Mouse (Mus musculus) C2C12 (cell line): ENCODE results near the gene Pusl1.

ENCODE experiments used
- CTCF ChIP-seq: IDR thresholded peaks from one replicate; pipeline ENCODE4 v1.5.1; 2011; ENCODE audit not compliant: control insufficient read depth, insufficient read depth, insufficient read length
- FOSL1 ChIP-seq: IDR thresholded peaks from one replicate; pipeline ENCODE4 v1.8.0; 2011; ENCODE audit warnings: mild to moderate bottlenecking, low read length; ENCODE audit not compliant: poor library complexity, insufficient read depth, severe bottlenecking
- MAX ChIP-seq: IDR thresholded peaks from one replicate; pipeline ENCODE4 v1.6.1; 2011; ENCODE audit warnings: mild to moderate bottlenecking, control low read depth
- MYOD1 ChIP-seq: IDR thresholded peaks from one replicate; pipeline ENCODE4 v1.6.1; 2011; ENCODE audit warnings: low read depth; ENCODE audit not compliant: control insufficient read depth, insufficient read length
- MYOG ChIP-seq: IDR thresholded peaks from one replicate; pipeline ENCODE4 v1.6.1; 2011; ENCODE audit not compliant: control insufficient read depth, insufficient read length; ENCODE audit errors: extremely low read depth
- USF1 ChIP-seq: IDR thresholded peaks from one replicate; pipeline ENCODE4 v1.6.1; 2011; ENCODE audit warnings: low read depth, mild to moderate bottlenecking, control low read depth, moderate library complexity

DNA sequence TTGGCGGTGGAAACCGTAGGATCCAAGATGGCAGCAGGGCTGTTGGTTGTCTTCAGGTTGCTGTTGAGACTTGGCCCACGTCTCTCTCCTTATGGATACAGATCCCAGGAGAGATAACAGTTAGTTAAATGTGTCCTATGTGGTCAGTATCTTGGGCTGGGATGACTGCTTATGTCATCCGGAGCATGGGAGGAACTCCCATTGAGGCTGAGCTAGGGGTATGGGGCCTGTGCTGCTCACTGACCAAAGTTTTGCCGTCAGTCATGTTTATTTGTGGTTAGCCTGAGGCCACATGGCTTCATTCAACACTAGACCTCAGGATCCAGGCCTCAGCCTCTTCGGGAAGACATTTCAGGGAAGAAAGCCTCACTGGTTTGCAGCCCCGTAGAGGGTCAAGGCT is 20.2 kb downstream of the Pusl1 start:
- TF ChIP-seq CTCF (no peak), MAX (no peak), FOSL1 (no peak), USF1 (peak; percentile 36), MYOD1 (no peak), MYOG (no peak)
